Mouse (Mus musculus): ENCODE measurements around the gene Sh2d7.

GRCm38 (mm10) chr9:54532926-54533325, 5.9 kb upstream of the Sh2d7 start:
- no peak for TF ChIP-seq CTCF (IDR thresholded peaks at IDR 0.05; ENCODE audit: borderline replicate concordance, extremely low read depth, insufficient read depth, insufficient read length)
- no peak for TF ChIP-seq POLR2A (IDR thresholded peaks at IDR 0.05; ENCODE audit: borderline replicate concordance, extremely low read depth, insufficient read depth, insufficient read length, poor library complexity, severe bottlenecking)
